In genomic region chr13:110991121-110991520, GRCm38 (mm10) we compare ENCODE assay signal across 28 mouse cellular contexts.
DNase-seq lines count a peak whose midpoint lies in the region; ATAC-seq and TF ChIP-seq lines count a peak whose summit lies in the region.
"Had no signal": no experiment of that assay in that cellular context is flagged by ENCODE, and none has a peak within 500 bp of the region (broad histone marks: within the 10 kb centered on the region; RNA-seq: fewer than 3 reads in every experiment).

No protein-coding gene starts in this region.

- H3K4me3 ChIP-seq in layer of hippocampus, adult 2 months, result no peak overlapping the region
- H3K4me3 ChIP-seq in MEL (ENCODE audit: control insufficient read depth in 1 of 2, insufficient read depth in 1 of 2, low read depth in 2 of 2, low read length in 2 of 2), result no peak overlapping the region
- H3K4me3 ChIP-seq in forebrain, embryonic 10.5 days, result no peak overlapping the region
- H3K4me3 ChIP-seq: embryonic facial prominence, embryonic 10.5 days; embryonic facial prominence, embryonic 13.5 days; erythroblast, embryonic 14.5 days; forebrain, embryonic 13.5 days; heart, adult 2 months; heart, embryonic 10.5 days; heart, embryonic 13.5 days; hindbrain, embryonic 12.5 days; hindbrain, embryonic 15.5 days had no signal

- H3K9me3 ChIP-seq in MEL (replicated peaks; ENCODE audit: insufficient read depth, low read length), result no peaks in the 10 kb centered on the region
- H3K9me3 ChIP-seq in forebrain, embryonic 10.5 days, result no peaks in the 10 kb centered on the region
- H3K9me3 ChIP-seq: embryonic facial prominence, embryonic 10.5 days; embryonic facial prominence, embryonic 13.5 days; forebrain, embryonic 13.5 days; heart, embryonic 10.5 days; heart, embryonic 13.5 days; hindbrain, embryonic 12.5 days; hindbrain, embryonic 15.5 days had no signal

- peak overlapping the region; percentile 58 for H3K27ac ChIP-seq in layer of hippocampus, adult 2 months
- no peak overlapping the region for H3K27ac ChIP-seq in MEL (ENCODE audit: control insufficient read depth, low read depth, low read length)
- no peak overlapping the region for H3K27ac ChIP-seq in forebrain, embryonic 10.5 days
- H3K27ac ChIP-seq: embryonic facial prominence, embryonic 10.5 days; embryonic facial prominence, embryonic 13.5 days; forebrain, embryonic 13.5 days; heart, adult 2 months; heart, embryonic 10.5 days; heart, embryonic 13.5 days; hindbrain, embryonic 12.5 days; hindbrain, embryonic 15.5 days had no signal

- no peaks in the 10 kb centered on the region for H3K27me3 ChIP-seq in MEL (ENCODE audit: control insufficient read depth in 1 of 2, insufficient read depth in 2 of 2, low read length in 2 of 2)
- H3K27me3 ChIP-seq in forebrain, embryonic 10.5 days (ENCODE audit: poor library complexity, severe bottlenecking), result no peaks in the 10 kb centered on the region
- H3K27me3 ChIP-seq: embryonic facial prominence, embryonic 13.5 days; forebrain, embryonic 13.5 days; heart, embryonic 13.5 days; hindbrain, embryonic 12.5 days; hindbrain, embryonic 15.5 days; Patski had no signal

- DNase-seq in layer of hippocampus, adult 2 months (ENCODE audit: low spot score in 2 of 2), result no peak
- no peak for DNase-seq in layer of hippocampus, postnatal 14 days (ENCODE audit: low spot score in 2 of 2)
- DNase-seq in MEL (ENCODE audit: low read depth, low spot score), result no peak
- no peak for DNase-seq in forebrain, embryonic 10.5 days (ENCODE audit: extremely low spot score, low spot score)
- DNase-seq in kidney, postnatal 25 days, result no peak
- no peak for DNase-seq in cerebellum, postnatal 14 days
- DNase-seq: adrenal gland, postnatal 10 days; adrenal gland, postnatal 36 days; cerebellum, adult 18-20 months; cerebellum, adult 9-10 months; cerebellum, postnatal 25 days; embryo, embryonic 11 days; gastrocnemius, postnatal 10 days; gastrocnemius, postnatal 36 days; heart, adult 2 months; heart, postnatal 14 days; heart, postnatal 4 days had no signal

- 85% methylated on average over 2 of the region's 2 CpGs for WGBS in forebrain, embryonic 10.5 days

- no peak for TF ChIP-seq RAD21 in MEL (IDR thresholded peaks at IDR 0.05; ENCODE audit: low read depth, low read length)

- TF ChIP-seq POLR2A in MEL (IDR thresholded peaks at IDR 0.05; ENCODE audit: control insufficient read depth in 1 of 2, insufficient read depth in 1 of 2, low read depth in 1 of 2, low read length in 2 of 2, poor library complexity in 1 of 2), result no peak

- no peaks in the 10 kb centered on the region for H3K4me1 ChIP-seq in MEL (ENCODE audit: control insufficient read depth in 1 of 2, insufficient read depth in 2 of 2, low read length in 2 of 2)
- no peaks in the 10 kb centered on the region for H3K4me1 ChIP-seq in forebrain, embryonic 10.5 days
- H3K4me1 ChIP-seq: embryonic facial prominence, embryonic 10.5 days; forebrain, embryonic 13.5 days; heart, embryonic 10.5 days; heart, embryonic 13.5 days; hindbrain, embryonic 12.5 days; hindbrain, embryonic 15.5 days had no signal

- TF ChIP-seq EP300 in MEL (IDR thresholded peaks at IDR 0.05; ENCODE audit: low read depth in 1 of 2, low read length in 2 of 2), result no peak

- H3K9ac ChIP-seq in MEL (ENCODE audit: control insufficient read depth, low read depth, low read length, poor library complexity, severe bottlenecking), result no peak overlapping the region
- H3K9ac ChIP-seq: embryonic facial prominence, embryonic 13.5 days; forebrain, embryonic 13.5 days; heart, embryonic 13.5 days; hindbrain, embryonic 12.5 days; hindbrain, embryonic 15.5 days had no signal

- H3K36me3 ChIP-seq in MEL (ENCODE audit: control insufficient read depth in 1 of 2, insufficient read depth in 2 of 2, low read length in 2 of 2), result no peaks in the 10 kb centered on the region
- H3K36me3 ChIP-seq in forebrain, embryonic 10.5 days (replicated peaks), result no peaks in the 10 kb centered on the region
- H3K36me3 ChIP-seq: embryonic facial prominence, embryonic 10.5 days; embryonic facial prominence, embryonic 13.5 days; heart, embryonic 10.5 days; heart, embryonic 13.5 days; hindbrain, embryonic 12.5 days; hindbrain, embryonic 15.5 days had no signal

- no peak for TF ChIP-seq CTCF in layer of hippocampus, adult 2 months (conservative IDR thresholded peaks at IDR 0.05)
- TF ChIP-seq CTCF in MEL (IDR thresholded peaks at IDR 0.05 in 2 of 3, conservative IDR thresholded peaks at IDR 0.05 in 1 of 3; ENCODE audit: control insufficient read depth in 1 of 3, insufficient read depth in 1 of 3, low read depth in 2 of 3, low read length in 3 of 3, poor library complexity in 1 of 3, severe bottlenecking in 1 of 3), result no peak

- H3K79me2 ChIP-seq in MEL (ENCODE audit: control insufficient read depth, insufficient read depth, low read length, poor library complexity), result no peaks in the 10 kb centered on the region

- ATAC-seq in megakaryocyte, adult 5-6 weeks (ENCODE audit: poor library complexity, severe bottlenecking), result 0 out of 2 replicates have a peak, but pooled peaks have one; percentile 5
- ATAC-seq: forebrain, embryonic 13.5 days; forebrain, embryonic 16.5 days; Patski had no signal

TF ChIP-seq in MEL, 35 proteins besides CTCF, POLR2A, EP300 and RAD21:
- 0 out of 2 replicates have a peak, but pooled peaks have one; percentile 21 for TF ChIP-seq USF1 (IDR thresholded peaks at IDR 0.05; ENCODE audit: low read depth, low read length)
- TF ChIP-seq MXI1 (IDR thresholded peaks at IDR 0.05; ENCODE audit: low read depth, low read length), result no peak
- no peak for TF ChIP-seq GABPA (IDR thresholded peaks at IDR 0.05; ENCODE audit: low read depth, low read length)
